Mouse (Mus musculus) cerebellum, postnatal 10 days (tissue): ENCODE measurements at regions not wholly inside any gene's neighbourhood (a gene's known extent, or its start where the extent isn't known, plus 50 kb on each side); places are given as distances from the start of the nearest gene placed in this dataset.

Experiments used
- DNase-seq, 2 experiments: peaks; one replicate each; pipeline ENCODE4 v3.0.0; 2021; ENCODE audit warnings: mixed read lengths in 2 of 2

- DNase-seq = no peak
These were observed 511.4 kb downstream of the Cdk5rap2 start for GRCm38 (mm10) chr4:69898831-69899230.

GRCm38 (mm10) chr4:69896111-69896510 lies 514.1 kb downstream of the Cdk5rap2 start:
- DNase-seq = no peak

- DNase-seq = no peak
These were observed 517.4 kb downstream of the Cdk5rap2 start for GRCm38 (mm10) chr4:69892829-69893175.

- peak in 1 of 2 experiments; percentile 6 for DNase-seq
These were observed 518.1 kb downstream of the Cdk5rap2 start for GRCm38 (mm10) chr4:69891898-69892828.

- no peak for DNase-seq
These were observed 519.6 kb downstream of the Cdk5rap2 start for GRCm38 (mm10) chr4:69890655-69891054.

- DNase-seq = peak; percentile 26 to 36
These were observed 520.2 kb downstream of the Cdk5rap2 start for GRCm38 (mm10) chr4:69889931-69890634.

GRCm38 (mm10) chr4:69876734-69877133 lies 533.5 kb downstream of the Cdk5rap2 start:
- no peak for DNase-seq

- DNase-seq = no peak
These were observed 539.6 kb downstream of the Cdk5rap2 start for GRCm38 (mm10) chr4:69870638-69871037.

- DNase-seq = no peak
These were observed 555.2 kb downstream of the Cdk5rap2 start for GRCm38 (mm10) chr4:69855001-69855400.

GRCm38 (mm10) chr4:69852637-69853036 lies 557.6 kb downstream of the Cdk5rap2 start:
- no peak for DNase-seq

GRCm38 (mm10) chr4:69849423-69849822 lies 560.8 kb downstream of the Cdk5rap2 start:
- DNase-seq = peak in 1 of 2 experiments; percentile 4

- no peak for DNase-seq
These were observed 570.4 kb downstream of the Cdk5rap2 start for GRCm38 (mm10) chr4:69839868-69840267.

- DNase-seq = no peak
These were observed 571.3 kb downstream of the Cdk5rap2 start for GRCm38 (mm10) chr4:69838940-69839339.

- DNase-seq = no peak
These were observed 585.4 kb downstream of the Cdk5rap2 start for GRCm38 (mm10) chr4:69824903-69825268.

GRCm38 (mm10) chr4:69824215-69824902 lies 585.9 kb downstream of the Cdk5rap2 start:
- DNase-seq = peak in 1 of 2 experiments; percentile 4

GRCm38 (mm10) chr4:69823311-69823940 lies 586.8 kb downstream of the Cdk5rap2 start:
- no peak for DNase-seq

- no peak for DNase-seq
These were observed 591.4 kb downstream of the Cdk5rap2 start for GRCm38 (mm10) chr4:69818885-69819284.

GRCm38 (mm10) chr4:69785481-69786050 lies 624.7 kb downstream of the Cdk5rap2 start:
- peak; percentile 20 to 45 for DNase-seq

- DNase-seq = no peak
These were observed 629.0 kb downstream of the Cdk5rap2 start for GRCm38 (mm10) chr4:69781258-69781657.

- no peak for DNase-seq
These were observed 648.4 kb downstream of the Cdk5rap2 start for GRCm38 (mm10) chr4:69761841-69762240.

- peak; percentile 64 to 69 for DNase-seq
These were observed 650.6 kb downstream of the Cdk5rap2 start for GRCm38 (mm10) chr4:69759596-69759995.

GRCm38 (mm10) chr4:69754567-69754966 lies 655.7 kb downstream of the Cdk5rap2 start:
- peak; percentile 30 to 36 for DNase-seq
